Mouse (Mus musculus): ENCODE measurements around the gene Kat8. TPM values are rescaled to one million over a fixed set of nuclear protein-coding genes. Genes with fewer than 3 reads are reported as not detected.

The Kat8 gene
- polyA plus RNA-seq, 1 experiment from 2014 or later, result 44.2 TPM

- ATAC-seq (replicated peaks; ENCODE audit: low FRiP score), result peak; percentile 78
- DNase-seq (ENCODE audit: low spot score), result peak; percentile 95
- H3K9ac ChIP-seq (ENCODE audit: low read depth, low read length), result peak within 1 kb of the TSS; percentile 98
- peaks cover 19% of the 10 kb centered on the region for H3K4me1 ChIP-seq (replicated peaks; ENCODE audit: control insufficient read depth, insufficient read depth, low read length)
- peaks cover 22% of the 10 kb centered on the region for H3K9me3 ChIP-seq (ENCODE audit: control insufficient read depth, low read length)
- peak within 1 kb of the TSS; percentile 97 for H3K27ac ChIP-seq (ENCODE audit: low read depth, low read length)
- H3K27me3 ChIP-seq (replicated peaks; ENCODE audit: control insufficient read depth, insufficient read depth, low read length), result no peaks in the 10 kb centered on the region
- H3K36me3 ChIP-seq (ENCODE audit: control insufficient read depth, insufficient read depth, low read length), result peaks cover 44% of the 10 kb centered on the region
- H3K4me3 ChIP-seq (ENCODE audit: low read depth, low read length), result peak within 1 kb of the TSS; percentile 86
- H3K4me2 ChIP-seq, result peak within 1 kb of the TSS; percentile 88
- under 1% methylated on average over 60 of the region's 60 CpGs for WGBS
Measured at GRCm38 (mm10) chr7:127876467-127877348, 35.6 kb upstream of the Kat8 start, which contains the start of gene Zfp668. Gene Zfp668, minus strand, starts transcription at chr7:127876828.

- H3K27ac ChIP-seq (ENCODE audit: low read depth, low read length), result no peak overlapping the region
- H3K9me3 ChIP-seq (ENCODE audit: control insufficient read depth, low read length), result peaks cover 26% of the 10 kb centered on the region
- peaks cover 66% of the 10 kb centered on the region for H3K36me3 ChIP-seq (ENCODE audit: control insufficient read depth, insufficient read depth, low read length)
- ATAC-seq (replicated peaks; ENCODE audit: low FRiP score), result no peak
- peaks cover 13% of the 10 kb centered on the region for H3K4me1 ChIP-seq (replicated peaks; ENCODE audit: control insufficient read depth, insufficient read depth, low read length)
- no peak for DNase-seq (ENCODE audit: low spot score)
- H3K9ac ChIP-seq (ENCODE audit: low read depth, low read length), result no peak overlapping the region
- no peaks in the 10 kb centered on the region for H3K27me3 ChIP-seq (replicated peaks; ENCODE audit: control insufficient read depth, insufficient read depth, low read length)
- H3K4me2 ChIP-seq, result no peak overlapping the region
- no peak overlapping the region for H3K4me3 ChIP-seq (ENCODE audit: low read depth, low read length)
- 95% methylated on average over 9 of the region's 9 CpGs for WGBS
Measured at GRCm38 (mm10) chr7:127879301-127879700, 33.0 kb upstream of the Kat8 start.

- Histone ChIP-seq H3K27ac (ENCODE audit: low read depth, low read length) (no peak overlapping the region), H3K4me1 (replicated peaks; ENCODE audit: control insufficient read depth, insufficient read depth, low read length) (peaks cover 16% of the 10 kb centered on the region), H3K9ac (ENCODE audit: low read depth, low read length) (no peak overlapping the region), H3K4me3 (ENCODE audit: low read depth, low read length) (no peak overlapping the region), H3K27me3 (replicated peaks; ENCODE audit: control insufficient read depth, insufficient read depth, low read length) (no peaks in the 10 kb centered on the region), H3K36me3 (ENCODE audit: control insufficient read depth, insufficient read depth, low read length) (peaks cover 75% of the 10 kb centered on the region), H3K4me2 (no peak overlapping the region), H3K9me3 (ENCODE audit: control insufficient read depth, low read length) (peaks cover 26% of the 10 kb centered on the region)
- ATAC-seq (replicated peaks; ENCODE audit: low FRiP score) (no peak), DNase-seq (ENCODE audit: low spot score) (no peak)
- 89% methylated on average over 12 of the region's 12 CpGs for WGBS
Measured at GRCm38 (mm10) chr7:127880431-127880830, 31.9 kb upstream of the Kat8 start.

- Histone ChIP-seq H3K9ac (ENCODE audit: low read depth, low read length) (no peak overlapping the region), H3K9me3 (ENCODE audit: control insufficient read depth, low read length) (peaks cover 11% of the 10 kb centered on the region), H3K27me3 (replicated peaks; ENCODE audit: control insufficient read depth, insufficient read depth, low read length) (no peaks in the 10 kb centered on the region), H3K4me3 (ENCODE audit: low read depth, low read length) (no peak overlapping the region), H3K36me3 (ENCODE audit: control insufficient read depth, insufficient read depth, low read length) (peaks cover 58% of the 10 kb centered on the region), H3K4me1 (replicated peaks; ENCODE audit: control insufficient read depth, insufficient read depth, low read length) (peaks cover 9% of the 10 kb centered on the region), H3K27ac (ENCODE audit: low read depth, low read length) (no peak overlapping the region), H3K4me2 (no peak overlapping the region)
- 69% methylated on average over 6 of the region's 6 CpGs for WGBS
- ATAC-seq (replicated peaks; ENCODE audit: low FRiP score), result no peak
- no peak for DNase-seq (ENCODE audit: low spot score)
Measured at GRCm38 (mm10) chr7:127885951-127886350, 26.4 kb upstream of the Kat8 start.

- Histone ChIP-seq H3K27me3 (replicated peaks; ENCODE audit: control insufficient read depth, insufficient read depth, low read length) (no peaks in the 10 kb centered on the region), H3K4me1 (replicated peaks; ENCODE audit: control insufficient read depth, insufficient read depth, low read length) (peaks cover 9% of the 10 kb centered on the region), H3K4me2 (no peak overlapping the region), H3K9me3 (ENCODE audit: control insufficient read depth, low read length) (peaks cover 6% of the 10 kb centered on the region), H3K36me3 (ENCODE audit: control insufficient read depth, insufficient read depth, low read length) (peaks cover 52% of the 10 kb centered on the region), H3K4me3 (ENCODE audit: low read depth, low read length) (no peak overlapping the region), H3K9ac (ENCODE audit: low read depth, low read length) (no peak overlapping the region), H3K27ac (ENCODE audit: low read depth, low read length) (no peak overlapping the region)
- 95% methylated on average over 6 of the region's 6 CpGs for WGBS
- DNase-seq (ENCODE audit: low spot score), result no peak
- no peak for ATAC-seq (replicated peaks; ENCODE audit: low FRiP score)
Measured at GRCm38 (mm10) chr7:127886551-127886950, 25.8 kb upstream of the Kat8 start.

- no peak for DNase-seq (ENCODE audit: low spot score)
- no peak overlapping the region for H3K9ac ChIP-seq (ENCODE audit: low read depth, low read length)
- H3K36me3 ChIP-seq (ENCODE audit: control insufficient read depth, insufficient read depth, low read length), result peaks cover 46% of the 10 kb centered on the region
- no peak for ATAC-seq (replicated peaks; ENCODE audit: low FRiP score)
- peaks cover 9% of the 10 kb centered on the region for H3K4me1 ChIP-seq (replicated peaks; ENCODE audit: control insufficient read depth, insufficient read depth, low read length)
- WGBS, result 85% methylated on average over 8 of the region's 8 CpGs
- no peak overlapping the region for H3K4me3 ChIP-seq (ENCODE audit: low read depth, low read length)
- no peak overlapping the region for H3K4me2 ChIP-seq
- H3K27ac ChIP-seq (ENCODE audit: low read depth, low read length), result no peak overlapping the region
- no peaks in the 10 kb centered on the region for H3K27me3 ChIP-seq (replicated peaks; ENCODE audit: control insufficient read depth, insufficient read depth, low read length)
- 0 out of 2 replicates have a peak, but pooled peaks cover 2% of the 10 kb centered on the region for H3K9me3 ChIP-seq (ENCODE audit: control insufficient read depth, low read length)
Measured at GRCm38 (mm10) chr7:127887191-127887590, 25.1 kb upstream of the Kat8 start.

- Histone ChIP-seq H3K9ac (ENCODE audit: low read depth, low read length) (no peak overlapping the region), H3K4me1 (replicated peaks; ENCODE audit: control insufficient read depth, insufficient read depth, low read length) (peaks cover 9% of the 10 kb centered on the region), H3K27me3 (replicated peaks; ENCODE audit: control insufficient read depth, insufficient read depth, low read length) (no peaks in the 10 kb centered on the region), H3K4me2 (no peak overlapping the region), H3K4me3 (ENCODE audit: low read depth, low read length) (no peak overlapping the region), H3K27ac (ENCODE audit: low read depth, low read length) (no peak overlapping the region), H3K9me3 (ENCODE audit: control insufficient read depth, low read length) (no peaks in the 10 kb centered on the region), H3K36me3 (ENCODE audit: control insufficient read depth, insufficient read depth, low read length) (peaks cover 41% of the 10 kb centered on the region)
- DNase-seq (ENCODE audit: low spot score), result no peak
- WGBS, result 81% methylated on average over 3 of the region's 3 CpGs
- ATAC-seq (replicated peaks; ENCODE audit: low FRiP score), result no peak
Measured at GRCm38 (mm10) chr7:127887781-127888180, 24.5 kb upstream of the Kat8 start.

GRCm38 (mm10) chr7:127888821-127889220, 23.5 kb upstream of the Kat8 start:
- Histone ChIP-seq H3K27ac (ENCODE audit: low read depth, low read length) (no peak overlapping the region), H3K27me3 (replicated peaks; ENCODE audit: control insufficient read depth, insufficient read depth, low read length) (no peaks in the 10 kb centered on the region), H3K36me3 (ENCODE audit: control insufficient read depth, insufficient read depth, low read length) (peaks cover 34% of the 10 kb centered on the region), H3K4me2 (no peak overlapping the region), H3K9ac (ENCODE audit: low read depth, low read length) (no peak overlapping the region), H3K4me1 (replicated peaks; ENCODE audit: control insufficient read depth, insufficient read depth, low read length) (peaks cover 7% of the 10 kb centered on the region; the same call in 1 of the 2 replicates), H3K9me3 (ENCODE audit: control insufficient read depth, low read length) (no peaks in the 10 kb centered on the region), H3K4me3 (ENCODE audit: low read depth, low read length) (no peak overlapping the region)
- DNase-seq (ENCODE audit: low spot score) (no peak), ATAC-seq (replicated peaks; ENCODE audit: low FRiP score) (no peak)
- WGBS, result 63% methylated on average over 3 of the region's 3 CpGs

GRCm38 (mm10) chr7:127890798-127891197, 21.5 kb upstream of the Kat8 start, which contains the start of gene Prss53:
Gene Prss53, minus strand, starts transcription at chr7:127890970.
- H3K9me3 ChIP-seq (ENCODE audit: control insufficient read depth, low read length), result no peaks in the 10 kb centered on the region
- no peak within 1 kb of the TSS for H3K4me2 ChIP-seq
- 54% methylated on average over 4 of the region's 4 CpGs for WGBS
- no peak within 1 kb of the TSS for H3K4me3 ChIP-seq (ENCODE audit: low read depth, low read length)
- H3K36me3 ChIP-seq (ENCODE audit: control insufficient read depth, insufficient read depth, low read length), result peaks cover 19% of the 10 kb centered on the region; the same call in 1 of the 2 replicates
- DNase-seq (ENCODE audit: low spot score), result no peak
- H3K4me1 ChIP-seq (replicated peaks; ENCODE audit: control insufficient read depth, insufficient read depth, low read length), result peaks cover 5% of the 10 kb centered on the region
- ATAC-seq (replicated peaks; ENCODE audit: low FRiP score), result no peak
- H3K27ac ChIP-seq (ENCODE audit: low read depth, low read length), result no peak within 1 kb of the TSS
- no peak within 1 kb of the TSS for H3K9ac ChIP-seq (ENCODE audit: low read depth, low read length)
- H3K27me3 ChIP-seq (replicated peaks; ENCODE audit: control insufficient read depth, insufficient read depth, low read length), result no peaks in the 10 kb centered on the region

Data from liver, embryonic 11.5 days (tissue).